Mouse (Mus musculus) midbrain, postnatal 0 days (tissue): Measurements from ENCODE around the gene Slc23a2. TPM values are rescaled to one million over a fixed set of nuclear protein-coding genes. Genes with fewer than 3 reads are reported as not detected.

ENCODE experiments used
- ATAC-seq: fragments of 200-750 bp; cut with Nextera tagmentation; 2 replicates; pipeline ENCODE4 v1.8.0; 2017; ENCODE audit warnings: moderate number of reproducible peaks, mild to moderate bottlenecking, moderate TSS enrichment, moderate library complexity; ENCODE audit not compliant: low FRiP score
- DNase-seq: peaks from one replicate; pipeline ENCODE4 v3.0.0-alpha.2; 2015; ENCODE audit warnings: low spot score
- H3K27ac ChIP-seq: fragments of 300-500 bp; sonication (generic); 2 replicates; pipeline ENCODE4 v1.5.1; 2014; ENCODE audit warnings: low read depth, mild to moderate bottlenecking, low read length, mixed read lengths
- H3K27me3 ChIP-seq: fragments of 300-500 bp; sonication (generic); 2 replicates; pipeline ENCODE4 v1.6.1; 2014; ENCODE audit warnings: low read length, control low read depth, mixed read lengths; ENCODE audit not compliant: insufficient read depth
- H3K36me3 ChIP-seq: fragments of 300-500 bp; sonication (generic); 2 replicates; pipeline ENCODE4 v1.6.1; 2014; ENCODE audit warnings: low read length, control low read depth, mixed read lengths; ENCODE audit not compliant: insufficient read depth
- H3K4me1 ChIP-seq: fragments of 300-500 bp; sonication (generic); 2 replicates; pipeline ENCODE4 v1.6.1; 2014; ENCODE audit warnings: mild to moderate bottlenecking, control low read depth, antibody characterized with exemption, low read length, mixed read lengths; ENCODE audit not compliant: insufficient read depth
- H3K4me2 ChIP-seq: fragments of 300-500 bp; sonication (generic); 2 replicates; pipeline ENCODE4 v1.6.1; 2014; ENCODE audit warnings: low read depth, mild to moderate bottlenecking, low read length, mixed read lengths; ENCODE audit not compliant: poor library complexity, severe bottlenecking
- H3K4me3 ChIP-seq: fragments of 300-500 bp; sonication (generic); 2 replicates; pipeline ENCODE4 v1.5.1; 2014; ENCODE audit warnings: low read depth, mild to moderate bottlenecking, low read length, moderate library complexity
- H3K9ac ChIP-seq: fragments of 300-500 bp; sonication (generic); replicated peaks from 2 replicates; pipeline ENCODE4 v1.6.1; 2014; ENCODE audit warnings: mild to moderate bottlenecking, low read length, moderate library complexity, mixed read lengths; ENCODE audit not compliant: poor library complexity, severe bottlenecking
- H3K9me3 ChIP-seq: fragments of 300-500 bp; sonication (generic); 2 replicates; pipeline ENCODE4 v1.6.1; 2016; ENCODE audit warnings: low read length, control low read depth
- CTCF ChIP-seq: IDR thresholded peaks from 2 replicates; pipeline ENCODE4 v1.5.1; 2016; ENCODE audit warnings: antibody characterized with exemption, mild to moderate bottlenecking
- whole genome bisulfite sequencing: fragments of 180-500 bp; shearing (Covaris S2); extraction: QIAGEN DNeasy Blood & Tissue Kit; methylation state at CpG from one replicate; pipeline ENCODE4 v1.1.7; 2014; 5-methylcytosine and 5-hydroxymethylcytosine counted together
- polyA plus RNA-seq: library from polyadenylated mRNA; unstranded; fragments of >200 nt; fragmentation: Nextera tagmentation; extraction: Ambion mirVana; gene quantifications from 2 replicates; pipeline ENCODE4 v1.2.1, GENCODE M21; 2015
- total RNA-seq: library from RNA; depleted of rRNA; stranded (reverse); fragments of >200 nt; gene quantifications from 2 replicates; pipeline ENCODE4 v1.2.3, GENCODE M21; 2014

The Slc23a2 gene
- total and polyA plus RNA-seq, 2 experiments from 2014 or later: 30.5 to 64.5 TPM

DNA sequence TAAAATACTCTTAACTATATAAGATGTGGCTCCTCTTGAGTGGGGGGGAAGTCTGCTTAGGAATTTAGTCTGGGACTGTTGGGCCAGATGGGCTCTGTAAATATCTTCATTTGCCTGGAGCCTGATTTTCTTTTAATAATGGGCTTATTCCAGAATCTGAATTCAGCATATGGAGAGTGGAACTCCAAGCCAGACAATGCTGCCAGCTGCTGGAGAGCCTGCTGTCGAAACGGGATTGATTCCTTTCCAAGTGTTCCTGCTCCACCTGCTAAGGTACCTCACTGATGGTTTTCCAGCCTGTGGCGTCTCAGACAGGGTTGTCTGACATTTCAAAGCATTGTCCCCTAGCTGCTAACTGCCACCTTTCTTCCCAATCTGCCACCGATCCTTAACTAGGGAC, 12.6 kb upstream of the Slc23a2 start:
- Histone ChIP-seq H3K36me3 (no peaks in the 10 kb centered on the region), H3K27me3 (no peaks in the 10 kb centered on the region), H3K4me3 (no peak overlapping the region), H3K4me1 (no peaks in the 10 kb centered on the region), H3K9me3 (no peaks in the 10 kb centered on the region), H3K27ac (no peak overlapping the region), H3K4me2 (no peak overlapping the region), H3K9ac (no peak overlapping the region)
- 75% methylated on average over 4 of the region's 4 CpGs for WGBS
- ATAC-seq (no peak), DNase-seq (peak; percentile 22)
- no peak for TF ChIP-seq CTCF

DNA sequence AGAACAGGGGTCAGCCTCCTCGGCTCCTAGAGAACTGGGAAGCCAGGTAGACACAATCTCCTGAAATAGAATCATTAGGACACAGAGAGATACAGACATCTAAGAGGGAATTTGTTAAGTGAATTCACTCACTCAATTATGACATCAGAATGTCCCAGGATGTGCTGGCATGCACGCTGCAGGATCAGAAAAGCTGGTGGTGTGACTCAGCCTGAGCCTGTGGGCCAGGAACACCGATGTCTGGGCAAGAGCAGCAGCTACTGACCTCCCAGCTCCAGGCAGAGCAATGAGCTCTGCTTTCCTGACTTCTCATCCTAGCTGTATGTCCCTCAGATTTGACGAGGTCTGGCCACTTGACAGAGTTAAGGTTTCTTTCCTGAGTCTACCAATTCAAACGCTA, 7.8 kb upstream of the Slc23a2 start:
- Histone ChIP-seq H3K27me3 (no peaks in the 10 kb centered on the region), H3K27ac (no peak overlapping the region), H3K36me3 (no peaks in the 10 kb centered on the region), H3K4me1 (no peaks in the 10 kb centered on the region), H3K9ac (no peak overlapping the region), H3K4me2 (no peak overlapping the region), H3K9me3 (no peaks in the 10 kb centered on the region), H3K4me3 (no peak overlapping the region)
- DNase-seq (no peak), ATAC-seq (no peak)
- no peak for TF ChIP-seq CTCF
- 65% methylated on average over 5 of the region's 5 CpGs for WGBS

DNA sequence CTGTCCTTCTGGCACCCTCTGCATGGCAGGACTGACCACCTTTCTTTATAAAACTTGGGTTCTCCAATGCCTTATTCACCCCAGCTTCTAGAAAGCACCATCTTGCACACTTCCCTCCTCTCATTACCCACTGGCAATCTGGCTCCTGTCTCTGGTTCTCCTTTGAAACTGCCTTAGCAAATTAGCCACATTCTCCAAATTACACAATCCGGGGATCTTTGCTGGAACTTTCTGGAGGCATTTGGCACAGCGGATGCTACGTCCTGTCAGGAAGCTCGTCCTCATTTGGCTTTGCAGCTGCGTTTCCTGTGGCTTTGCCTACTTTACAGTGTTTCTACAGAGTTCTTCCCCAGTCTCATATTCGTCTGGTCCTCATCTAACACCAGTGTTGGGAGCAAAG, 6.7 kb upstream of the Slc23a2 start:
- Histone ChIP-seq H3K36me3 (no peaks in the 10 kb centered on the region), H3K4me1 (no peaks in the 10 kb centered on the region), H3K4me3 (no peak overlapping the region), H3K9ac (no peak overlapping the region), H3K4me2 (no peak overlapping the region), H3K27me3 (no peaks in the 10 kb centered on the region), H3K9me3 (no peaks in the 10 kb centered on the region), H3K27ac (no peak overlapping the region)
- no peak for TF ChIP-seq CTCF
- no peak for ATAC-seq
- DNase-seq: no peak
- whole genome bisulfite sequencing: 87% methylated on average over 6 of the region's 6 CpGs

DNA sequence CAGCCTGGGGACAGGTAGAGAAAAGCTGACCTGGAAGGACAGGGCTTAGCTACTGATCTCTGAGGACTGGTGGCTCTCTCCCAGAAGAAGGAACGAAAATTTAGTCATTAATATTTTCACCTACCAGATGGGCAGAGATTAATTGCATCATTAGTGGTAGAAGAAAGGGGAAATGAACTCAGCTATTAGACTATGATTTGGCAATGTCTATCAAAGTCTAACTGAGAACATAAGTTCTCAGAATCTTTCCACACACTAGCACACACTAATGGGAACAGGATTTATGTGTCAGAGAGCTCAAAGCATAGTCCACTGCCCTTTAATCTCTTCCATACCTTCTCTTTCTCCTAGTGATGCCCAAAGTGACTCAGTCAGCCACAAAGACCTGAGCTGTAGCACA, 6.0 kb upstream of the Slc23a2 start:
- H3K27ac ChIP-seq: no peak overlapping the region
- no peak overlapping the region for H3K9ac ChIP-seq
- H3K27me3 ChIP-seq: no peaks in the 10 kb centered on the region
- ATAC-seq (no peak), DNase-seq (no peak)
- TF ChIP-seq CTCF: no peak
- WGBS: 74% methylated on average over 1 of the region's 1 CpGs
- no peaks in the 10 kb centered on the region for H3K36me3 ChIP-seq
- H3K9me3 ChIP-seq: no peaks in the 10 kb centered on the region
- no peaks in the 10 kb centered on the region for H3K4me1 ChIP-seq
- no peak overlapping the region for H3K4me2 ChIP-seq
- H3K4me3 ChIP-seq: no peak overlapping the region

DNA sequence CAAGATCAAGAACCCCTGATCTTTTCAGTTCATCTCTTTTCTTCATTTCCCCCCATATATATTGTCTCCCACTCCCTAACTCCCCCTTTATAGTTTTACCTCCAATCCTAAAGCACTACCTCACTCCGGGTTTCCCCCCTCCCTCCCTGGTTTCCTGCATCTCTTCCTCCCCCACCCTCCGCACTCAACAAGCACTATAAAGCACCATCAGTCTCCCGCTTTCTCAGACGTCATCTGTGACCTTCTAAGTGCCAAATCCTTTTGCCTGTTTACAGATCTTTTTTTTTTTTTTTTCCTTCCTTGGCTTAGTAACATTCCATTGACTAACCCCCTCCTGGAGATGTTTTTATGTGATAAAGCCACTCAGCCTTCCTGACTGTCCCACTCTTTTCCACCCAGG, 1.6 kb upstream of the Slc23a2 start:
- ATAC-seq: no peak
- DNase-seq: no peak
- H3K4me1 ChIP-seq: no peaks in the 10 kb centered on the region
- no peaks in the 10 kb centered on the region for H3K27me3 ChIP-seq
- H3K27ac ChIP-seq: no peak overlapping the region
- no peaks in the 10 kb centered on the region for H3K9me3 ChIP-seq
- 54% methylated on average over 4 of the region's 4 CpGs for WGBS
- no peak overlapping the region for H3K9ac ChIP-seq
- no peak overlapping the region for H3K4me3 ChIP-seq
- no peak for TF ChIP-seq CTCF
- H3K36me3 ChIP-seq: no peaks in the 10 kb centered on the region
- no peak overlapping the region for H3K4me2 ChIP-seq

DNA sequence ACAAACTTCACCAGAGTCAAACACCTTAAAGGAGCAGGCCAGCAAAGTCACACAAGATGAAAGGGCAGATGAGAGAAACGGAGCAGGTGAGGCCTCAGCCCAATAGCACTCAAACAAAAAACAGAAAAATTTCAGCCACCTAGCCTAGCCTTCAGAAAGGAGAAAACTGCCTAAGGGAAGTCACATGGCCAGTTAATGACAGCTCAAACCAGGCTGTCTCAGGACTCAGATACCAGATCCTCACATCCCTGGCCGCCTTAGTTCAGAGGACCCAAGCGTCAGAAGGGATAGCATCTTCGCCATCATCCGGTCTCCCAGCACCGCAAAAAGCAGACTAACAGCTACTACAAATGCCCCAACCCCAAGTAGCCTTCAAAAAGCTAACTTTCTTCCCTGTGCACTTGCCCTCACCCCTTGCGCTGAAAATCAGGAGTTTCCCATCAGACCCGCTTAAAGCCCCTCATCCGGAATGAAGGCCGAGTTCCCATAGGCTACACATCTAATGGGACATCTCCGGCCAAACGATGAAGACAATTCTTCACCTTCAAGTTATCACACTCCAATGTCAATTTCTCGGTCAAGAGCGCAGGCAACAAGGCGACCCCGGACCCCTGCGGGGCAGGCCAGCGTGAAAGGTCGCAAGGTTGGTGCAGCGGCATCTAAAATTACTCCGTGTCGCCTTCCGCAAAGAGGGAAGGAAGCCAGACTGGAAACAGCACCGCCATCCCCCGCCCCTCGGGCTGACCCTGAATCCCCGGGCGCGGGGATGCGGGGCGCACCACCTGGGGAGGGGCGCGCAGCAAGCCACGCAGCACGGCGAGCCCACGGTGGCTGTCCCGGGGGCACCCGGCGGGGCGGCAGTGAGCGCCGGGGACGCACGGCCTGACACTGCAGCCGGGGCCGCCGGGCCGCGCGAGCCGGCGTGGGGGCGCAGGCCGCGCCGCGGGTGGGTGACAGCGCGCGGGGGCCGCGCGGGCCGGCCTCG, 673 bp downstream of the Slc23a2 start:
- Histone ChIP-seq H3K27me3 (no peaks in the 10 kb centered on the region), H3K9me3 (no peaks in the 10 kb centered on the region), H3K9ac (peak overlapping the region; percentile 98), H3K27ac (peak overlapping the region; percentile 86), H3K4me3 (peak overlapping the region; percentile 94), H3K4me1 (no peaks in the 10 kb centered on the region), H3K4me2 (peak overlapping the region; percentile 62), H3K36me3 (no peaks in the 10 kb centered on the region; the same call in 1 of the 2 replicates)
- ATAC-seq (peak; percentile 70), DNase-seq (peak; percentile 16)
- 3% methylated on average over 40 of the region's 66 CpGs for WGBS
- TF ChIP-seq CTCF: no peak
